Mouse (Mus musculus) embryonic facial prominence, embryonic 13.5 days (tissue): ENCODE measurements around the gene Mex3a. TPM values are rescaled to one million over a fixed set of nuclear protein-coding genes. Genes with fewer than 3 reads are reported as not detected.

Experiments used
- ATAC-seq: fragments of 200-750 bp; cut with Nextera tagmentation; 2 replicates; pipeline ENCODE4 v1.8.0; 2017; ENCODE audit warnings: low read depth; ENCODE audit not compliant: insufficient number of reproducible peaks, insufficient read depth, low FRiP score, low TSS enrichment
- H3K27ac ChIP-seq: fragments of 300-500 bp; sonication (generic); 2 replicates; pipeline ENCODE4 v1.5.1; 2015; ENCODE audit warnings: moderate library complexity, mild to moderate bottlenecking, inconsistent platforms
- H3K27me3 ChIP-seq: fragments of 300-500 bp; sonication (generic); 2 replicates; pipeline ENCODE4 v1.6.1; 2015; ENCODE audit warnings: mild to moderate bottlenecking, inconsistent platforms
- H3K36me3 ChIP-seq: fragments of 300-500 bp; sonication (generic); 2 replicates; pipeline ENCODE4 v1.6.1; 2015; ENCODE audit warnings: mild to moderate bottlenecking, inconsistent platforms
- H3K4me1 ChIP-seq: fragments of 300-500 bp; sonication (generic); 2 replicates; pipeline ENCODE4 v1.6.1; 2015; ENCODE audit warnings: inconsistent platforms
- H3K4me2 ChIP-seq: fragments of 300-500 bp; sonication (generic); 2 replicates; pipeline ENCODE4 v1.6.1; 2015; ENCODE audit warnings: moderate library complexity, mild to moderate bottlenecking, inconsistent platforms
- H3K4me3 ChIP-seq: fragments of 300-500 bp; sonication (generic); 2 replicates; pipeline ENCODE4 v1.5.1; 2015; ENCODE audit warnings: mild to moderate bottlenecking, inconsistent platforms
- H3K9ac ChIP-seq: fragments of 300-500 bp; sonication (generic); 2 replicates; pipeline ENCODE4 v1.6.1; 2015; ENCODE audit warnings: mild to moderate bottlenecking, inconsistent platforms
- H3K9me3 ChIP-seq: fragments of 300-500 bp; sonication (generic); 2 replicates; pipeline ENCODE4 v1.6.1; 2016; ENCODE audit warnings: inconsistent platforms
- WGBS: fragments of 180-500 bp; shearing (Covaris S2); methylation state at CpG from one replicate; pipeline ENCODE4 v1.1.7; 2015; ENCODE audit warnings: mixed read lengths; 5-methylcytosine and 5-hydroxymethylcytosine counted together
- polyA plus RNA-seq: library from polyadenylated mRNA; unstranded; fragments of >200 nt; fragmentation: Nextera tagmentation; extraction: Ambion mirVana; gene quantifications from 2 replicates; pipeline ENCODE4 v1.2.1, GENCODE M21; 2015

Gene Mex3a
- polyA plus RNA-seq, 1 experiment from 2014 or later, result 33.4 TPM

GRCm38 (mm10) chr3:88518411-88518810 lies 13.8 kb upstream of the Mex3a start:
- WGBS, result 84% methylated on average over 4 of the region's 4 CpGs
- no peak overlapping the region for H3K27ac ChIP-seq

DNA sequence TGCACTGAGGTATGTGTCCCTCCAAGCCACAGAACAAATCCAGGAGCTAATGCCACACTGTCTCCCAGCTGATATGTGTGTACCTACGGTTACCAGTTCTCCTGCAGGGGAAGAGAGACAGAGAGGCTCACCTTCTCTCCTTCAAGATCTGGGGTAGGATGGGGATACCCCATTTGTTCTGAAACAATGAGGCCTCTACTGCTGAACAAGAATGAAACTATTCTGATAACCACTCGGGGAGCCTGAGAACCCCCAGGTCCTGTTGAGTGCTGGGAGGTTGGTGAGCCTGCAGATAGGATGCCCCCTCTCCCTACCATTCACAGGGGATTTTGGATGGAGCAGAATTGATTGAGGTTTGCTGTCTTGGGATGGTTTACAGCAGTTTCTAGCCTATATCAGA lies 12.1 kb upstream of the Mex3a start:
- 74% methylated on average over 2 of the region's 2 CpGs for WGBS
- no peak for ATAC-seq
- Histone ChIP-seq H3K4me1 (peaks cover 9% of the 10 kb centered on the region), H3K36me3 (peaks cover 23% of the 10 kb centered on the region), H3K27ac (no peak overlapping the region), H3K4me3 (no peak overlapping the region), H3K4me2 (no peak overlapping the region), H3K9ac (no peak overlapping the region), H3K27me3 (no peaks in the 10 kb centered on the region), H3K9me3 (no peaks in the 10 kb centered on the region)

More at GRCm38 (mm10) chr3:88518411-88518810, 13.8 kb upstream of the Mex3a start:
- no peaks in the 10 kb centered on the region for H3K27me3 ChIP-seq
- no peak overlapping the region for H3K4me3 ChIP-seq
- no peak for ATAC-seq
- H3K4me1 ChIP-seq, result peaks cover 23% of the 10 kb centered on the region
- H3K9me3 ChIP-seq, result no peaks in the 10 kb centered on the region
- H3K4me2 ChIP-seq, result no peak overlapping the region
- no peak overlapping the region for H3K9ac ChIP-seq
- H3K36me3 ChIP-seq, result peaks cover 8% of the 10 kb centered on the region; the same call in 1 of the 2 replicates

GRCm38 (mm10) chr3:88521156-88521555 lies 11.0 kb upstream of the Mex3a start:
- no peak for ATAC-seq
- Histone ChIP-seq H3K4me3 (no peak overlapping the region), H3K4me1 (peaks cover 18% of the 10 kb centered on the region), H3K9ac (no peak overlapping the region), H3K9me3 (no peaks in the 10 kb centered on the region), H3K4me2 (no peak overlapping the region), H3K27me3 (no peaks in the 10 kb centered on the region), H3K36me3 (peaks cover 25% of the 10 kb centered on the region), H3K27ac (no peak overlapping the region)
- 91% methylated on average over 6 of the region's 6 CpGs for WGBS

- ATAC-seq, result 0 out of 2 replicates have a peak, but pooled peaks have one; percentile 32
- Histone ChIP-seq H3K4me1 (peaks cover 25% of the 10 kb centered on the region), H3K36me3 (peaks cover 25% of the 10 kb centered on the region), H3K27me3 (no peaks in the 10 kb centered on the region), H3K9me3 (no peaks in the 10 kb centered on the region), H3K9ac (no peak overlapping the region; the same call in 1 of the 2 replicates), H3K4me3 (no peak overlapping the region), H3K4me2 (no peak overlapping the region), H3K27ac (0 out of 2 replicates have a peak overlapping the region, but pooled peaks have one; percentile 11)
- WGBS, result 35% methylated on average over 9 of the region's 9 CpGs
Observed at GRCm38 (mm10) chr3:88521803-88522331, 10.3 kb upstream of the Mex3a start.

GRCm38 (mm10) chr3:88523027-88523426 lies 9.2 kb upstream of the Mex3a start:
- H3K27me3 ChIP-seq, result no peaks in the 10 kb centered on the region
- 86% methylated on average over 8 of the region's 8 CpGs for WGBS
- no peak overlapping the region for H3K27ac ChIP-seq
- ATAC-seq, result no peak
- no peaks in the 10 kb centered on the region for H3K9me3 ChIP-seq
- no peak overlapping the region for H3K4me2 ChIP-seq
- H3K36me3 ChIP-seq, result peaks cover 25% of the 10 kb centered on the region
- no peak overlapping the region for H3K4me3 ChIP-seq
- no peak overlapping the region for H3K9ac ChIP-seq
- H3K4me1 ChIP-seq, result peaks cover 35% of the 10 kb centered on the region

- Histone ChIP-seq H3K9ac (peak overlapping the region; percentile 12; the same call in 1 of the 2 replicates), H3K9me3 (no peaks in the 10 kb centered on the region), H3K27ac (no peak overlapping the region), H3K4me2 (no peak overlapping the region), H3K4me3 (no peak overlapping the region), H3K4me1 (peaks cover 53% of the 10 kb centered on the region), H3K27me3 (no peaks in the 10 kb centered on the region), H3K36me3 (peaks cover 25% of the 10 kb centered on the region)
- 80% methylated on average over 5 of the region's 5 CpGs for WGBS
- ATAC-seq, result no peak
Observed at GRCm38 (mm10) chr3:88525021-88525420, 7.2 kb upstream of the Mex3a start.

GRCm38 (mm10) chr3:88526157-88527131 lies 5.8 kb upstream of the Mex3a start:
- peak overlapping the region; percentile 44; the same call in 1 of the 2 replicates for H3K9ac ChIP-seq
- no peaks in the 10 kb centered on the region for H3K9me3 ChIP-seq
- WGBS, result 28% methylated on average over 17 of the region's 17 CpGs
- peak; percentile 56 for ATAC-seq
- H3K27me3 ChIP-seq, result no peaks in the 10 kb centered on the region
- H3K4me1 ChIP-seq, result peaks cover 56% of the 10 kb centered on the region
- peaks cover 25% of the 10 kb centered on the region for H3K36me3 ChIP-seq
- no peak overlapping the region; the same call in 1 of the 2 replicates for H3K27ac ChIP-seq
- peak overlapping the region; percentile 37 for H3K4me2 ChIP-seq
- H3K4me3 ChIP-seq, result peak overlapping the region; percentile 18; the same call in 1 of the 2 replicates

GRCm38 (mm10) chr3:88527565-88527964 lies 4.6 kb upstream of the Mex3a start:
- Histone ChIP-seq H3K4me1 (peaks cover 50% of the 10 kb centered on the region), H3K27me3 (no peaks in the 10 kb centered on the region), H3K4me2 (peak overlapping the region; percentile 43), H3K36me3 (peaks cover 24% of the 10 kb centered on the region), H3K9ac (peak overlapping the region; percentile 66), H3K9me3 (no peaks in the 10 kb centered on the region), H3K4me3 (no peak overlapping the region; the same call in 1 of the 2 replicates), H3K27ac (peak overlapping the region; percentile 44; the same call in 1 of the 2 replicates)
- WGBS, result 19% methylated on average over 8 of the region's 8 CpGs
- ATAC-seq, result no peak

GRCm38 (mm10) chr3:88528646-88529045 lies 3.5 kb upstream of the Mex3a start:
- Histone ChIP-seq H3K9me3 (no peaks in the 10 kb centered on the region), H3K4me2 (peak overlapping the region; percentile 84), H3K4me3 (no peak overlapping the region), H3K36me3 (peaks cover 15% of the 10 kb centered on the region), H3K27me3 (no peaks in the 10 kb centered on the region), H3K9ac (peak overlapping the region; percentile 99), H3K27ac (peak overlapping the region; percentile 99; the same call in 1 of the 2 replicates), H3K4me1 (peaks cover 50% of the 10 kb centered on the region)
- 79% methylated on average over 11 of the region's 11 CpGs for WGBS
- ATAC-seq, result no peak

- H3K9me3 ChIP-seq, result no peaks in the 10 kb centered on the region
- no peaks in the 10 kb centered on the region for H3K27me3 ChIP-seq
- 24% methylated on average over 7 of the region's 7 CpGs for WGBS
- H3K9ac ChIP-seq, result peak overlapping the region; percentile 99
- peaks cover 55% of the 10 kb centered on the region for H3K4me1 ChIP-seq
- H3K27ac ChIP-seq, result peak overlapping the region; percentile 99
- ATAC-seq, result no peak
- H3K4me3 ChIP-seq, result peak overlapping the region; percentile 78
- H3K36me3 ChIP-seq, result peaks cover 9% of the 10 kb centered on the region
- H3K4me2 ChIP-seq, result peak overlapping the region; percentile 84
Observed at GRCm38 (mm10) chr3:88529204-88530000, 2.8 kb upstream of the Mex3a start.
